Mouse (Mus musculus) thymus, adult 2 months (tissue): Measurements from ENCODE around the gene 5730409E04Rik. TPM values are rescaled to one million over a fixed set of nuclear protein-coding genes. Genes with fewer than 3 reads are reported as not detected.

Experiments used
- DNase-seq: peaks from one replicate; pipeline ENCODE4 v3.0.0; 2021
- H3K27ac ChIP-seq: fragments of 200-500 bp; 2 replicates; pipeline ENCODE4 v1.5.1; 2012; ENCODE audit warnings: low read length, control low read depth; ENCODE audit not compliant: control insufficient read depth, insufficient read depth
- H3K27me3 ChIP-seq: fragments of 200-500 bp; 2 replicates; pipeline ENCODE4 v1.6.1; 2012; ENCODE audit warnings: mild to moderate bottlenecking, low read length, moderate library complexity, mixed read lengths; ENCODE audit not compliant: control insufficient read depth, insufficient read depth
- H3K36me3 ChIP-seq: fragments of 200-500 bp; 2 replicates; pipeline ENCODE4 v1.6.1; 2012; ENCODE audit warnings: mild to moderate bottlenecking, low read length, moderate library complexity; ENCODE audit not compliant: control insufficient read depth, insufficient read depth
- H3K4me1 ChIP-seq: fragments of 200-500 bp; replicated peaks from 2 replicates; pipeline ENCODE4 v1.6.1; 2012; ENCODE audit warnings: low read length; ENCODE audit not compliant: control insufficient read depth, insufficient read depth
- H3K4me3 ChIP-seq: fragments of 200-500 bp; 2 replicates; pipeline ENCODE4 v1.5.1; 2012; ENCODE audit warnings: mild to moderate bottlenecking, low read length, control low read depth, moderate library complexity; ENCODE audit not compliant: control insufficient read depth, insufficient read depth
- CTCF ChIP-seq: fragments of 200-500 bp; IDR thresholded peaks from 2 replicates; pipeline ENCODE4 v1.5.1; 2012; ENCODE audit warnings: mild to moderate bottlenecking, control low read depth, low read length, moderate library complexity, borderline replicate concordance; ENCODE audit not compliant: control insufficient read depth, poor library complexity, insufficient read depth; ENCODE audit errors: extremely low read depth
- POLR2A ChIP-seq: fragments of 200-500 bp; IDR thresholded peaks from 2 replicates; pipeline ENCODE4 v1.6.1; 2012; ENCODE audit warnings: mild to moderate bottlenecking, low read length, control low read depth, moderate library complexity; ENCODE audit not compliant: control insufficient read depth, poor library complexity, insufficient read depth; ENCODE audit errors: extremely low read depth
- WGBS: fragments of 180-500 bp; shearing (Covaris S2); methylation state at CpG from one replicate; pipeline ENCODE4 v1.1.7; 2018; 5-methylcytosine and 5-hydroxymethylcytosine counted together
- polyA plus RNA-seq: library from polyadenylated mRNA; depleted of rRNA; stranded (reverse); fragments of >200 nt; gene quantifications from 2 replicates; pipeline ENCODE4 v1.2.3, GENCODE M21; 2012; rRNA removed

Gene 5730409E04Rik
- polyA plus RNA-seq, 1 experiment = 4.6 TPM

DNA sequence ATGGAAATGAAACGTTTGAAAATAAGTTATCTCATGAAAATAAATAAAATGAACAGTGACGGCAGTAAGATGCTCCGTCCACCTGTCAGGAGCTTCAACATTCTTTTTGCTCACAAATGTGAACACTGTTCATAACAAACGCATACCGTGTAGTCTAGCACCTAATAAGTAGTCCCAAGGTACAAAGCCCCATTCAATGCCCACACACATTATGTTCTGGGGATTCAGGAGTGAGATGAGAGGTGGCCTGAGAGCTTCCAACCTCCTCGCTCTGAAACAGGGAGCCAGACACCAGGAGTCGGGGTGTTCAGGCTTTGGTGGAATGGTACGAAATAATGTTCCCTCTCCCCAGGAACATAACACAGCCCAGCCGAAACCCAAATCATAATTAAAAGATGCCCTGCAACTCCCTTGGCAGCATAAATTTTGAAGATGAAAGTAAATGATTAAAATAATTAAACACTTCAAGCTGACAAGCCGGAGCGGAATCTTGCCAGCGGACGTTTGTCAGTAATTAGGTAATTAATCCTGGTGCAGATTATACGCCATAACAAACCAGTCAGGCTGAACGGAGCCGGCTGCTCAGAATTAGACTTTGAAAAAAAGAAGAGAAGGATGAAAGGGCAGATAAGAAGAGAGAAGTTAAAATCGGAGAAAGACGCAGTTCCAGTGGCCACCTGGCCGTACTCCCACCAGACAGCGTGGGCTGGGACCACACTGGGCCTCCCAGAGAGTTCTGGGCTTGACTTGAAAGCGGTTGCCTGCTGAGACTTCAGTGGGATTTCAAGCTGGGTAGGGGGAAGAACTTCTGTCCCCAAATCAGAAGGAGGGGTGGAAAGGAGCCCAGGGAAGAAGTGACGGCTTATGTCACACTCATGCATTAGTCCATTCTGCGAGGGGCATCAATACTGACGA, 38.6 kb downstream of the 5730409E04Rik start:
- 81% methylated on average over 24 of the region's 24 CpGs for WGBS
- no peaks in the 10 kb centered on the region for H3K27me3 ChIP-seq
- no peak overlapping the region for H3K27ac ChIP-seq
- no peaks in the 10 kb centered on the region for H3K4me1 ChIP-seq
- no peak overlapping the region for H3K4me3 ChIP-seq
- H3K36me3 ChIP-seq = no peaks in the 10 kb centered on the region
- DNase-seq = no peak
- TF ChIP-seq CTCF (no peak), POLR2A (no peak)

DNA sequence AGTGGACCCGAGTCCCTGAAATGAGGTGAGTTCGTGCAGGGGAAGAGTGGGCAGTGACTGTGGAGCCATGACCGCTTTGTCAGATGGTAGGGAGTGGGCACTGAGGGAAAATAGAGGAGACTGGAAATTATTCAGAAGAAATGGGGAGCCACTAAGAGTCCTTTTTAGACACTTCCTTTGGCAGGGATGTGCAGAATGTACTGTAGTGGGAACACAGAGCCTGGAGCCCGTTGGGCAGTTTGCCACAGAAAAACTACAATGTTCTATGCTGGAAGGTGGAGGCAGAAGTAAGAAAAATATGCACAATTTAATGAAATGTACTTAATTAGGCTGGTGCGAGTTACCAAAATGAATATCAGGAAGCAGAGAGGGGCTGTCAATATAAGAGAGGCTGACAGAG, 43.5 kb downstream of the 5730409E04Rik start:
- Histone ChIP-seq H3K27ac (no peak overlapping the region), H3K36me3 (no peaks in the 10 kb centered on the region), H3K4me1 (no peaks in the 10 kb centered on the region), H3K4me3 (no peak overlapping the region), H3K27me3 (no peaks in the 10 kb centered on the region)
- TF ChIP-seq CTCF = no peak
- TF ChIP-seq POLR2A = no peak
- WGBS = 84% methylated on average over 5 of the region's 5 CpGs
- DNase-seq = no peak

DNA sequence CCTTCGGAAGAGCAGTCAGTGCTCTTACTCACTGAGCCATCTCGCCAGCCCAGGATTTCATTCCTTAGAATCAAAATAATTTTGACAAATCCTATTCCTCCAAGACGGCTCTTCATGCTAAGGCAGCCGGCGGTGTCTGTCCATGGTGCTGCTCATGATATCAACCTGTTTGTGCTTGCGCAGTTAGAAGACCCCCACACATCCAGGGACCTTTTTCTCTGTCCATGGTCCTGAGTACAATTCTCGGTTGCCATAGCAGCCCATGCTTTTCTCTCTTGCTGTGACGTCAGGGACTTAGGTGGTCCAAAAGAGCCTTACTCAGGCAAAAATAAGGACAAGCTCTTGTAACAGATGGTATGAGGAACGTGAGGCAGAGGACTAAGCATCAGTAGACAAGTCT, 45.7 kb downstream of the 5730409E04Rik start:
- Histone ChIP-seq H3K4me1 (no peaks in the 10 kb centered on the region), H3K27me3 (no peaks in the 10 kb centered on the region), H3K4me3 (no peak overlapping the region), H3K36me3 (no peaks in the 10 kb centered on the region), H3K27ac (no peak overlapping the region)
- WGBS = 15% methylated on average over 9 of the region's 9 CpGs
- TF ChIP-seq POLR2A (no peak), CTCF (no peak)
- DNase-seq = peak; percentile 2

DNA sequence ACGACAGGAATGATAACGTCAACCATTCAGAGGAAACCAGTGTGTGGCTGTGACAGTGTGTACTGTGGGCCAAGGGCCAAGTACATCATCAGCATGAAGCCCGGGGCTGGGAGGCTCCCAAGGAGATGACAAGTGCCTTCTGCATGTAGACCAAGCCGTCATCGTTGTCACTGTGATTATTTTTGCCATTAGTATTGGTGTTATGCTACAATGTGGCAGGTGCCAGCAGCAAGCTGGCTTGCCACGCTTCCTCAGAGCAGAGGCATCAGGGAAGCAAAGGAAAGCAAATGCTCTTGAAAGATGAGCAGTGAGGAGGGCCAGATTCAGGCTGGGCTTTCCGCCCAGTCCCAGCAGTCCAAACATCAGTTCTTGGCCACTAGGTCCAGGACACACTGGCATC, 51.6 kb downstream of the 5730409E04Rik start:
- no peak for DNase-seq
- WGBS = 80% methylated on average over 7 of the region's 7 CpGs
- Histone ChIP-seq H3K4me1 (no peaks in the 10 kb centered on the region), H3K27me3 (no peaks in the 10 kb centered on the region), H3K36me3 (no peaks in the 10 kb centered on the region), H3K27ac (no peak overlapping the region), H3K4me3 (no peak overlapping the region)
- TF ChIP-seq CTCF = no peak
- no peak for TF ChIP-seq POLR2A

Other genes starting within 250 kb of the 5730409E04Rik start
- 29.1 and 33.4 TPM in 2 replicates for gene Ago3, start 180.3 kb upstream of the 5730409E04Rik start, polyA plus RNA-seq
- gene Ago1, start 141.2 kb upstream of the 5730409E04Rik start, polyA plus RNA-seq = 46.4 and 57.0 TPM in 2 replicates
- gene Ago4, start 76.3 kb upstream of the 5730409E04Rik start, polyA plus RNA-seq = 0.48 and 0.62 TPM in 2 replicates
- 8.1 and 11.4 TPM in 2 replicates for gene Clspn, start 52.9 kb upstream of the 5730409E04Rik start, polyA plus RNA-seq
- gene Psmb2, start 67.8 kb downstream of the 5730409E04Rik start, polyA plus RNA-seq = 229 and 262 TPM in 2 replicates
- gene Tfap2e, start 126.4 kb downstream of the 5730409E04Rik start, polyA plus RNA-seq = 0.07 and 0.20 TPM in 2 replicates
- gene Ncdn, start 143.6 kb downstream of the 5730409E04Rik start, polyA plus RNA-seq = 53.6 and 60.4 TPM in 2 replicates
- 31.6 and 40.0 TPM in 2 replicates for gene AU040320, start 143.7 kb downstream of the 5730409E04Rik start, polyA plus RNA-seq